Mouse (Mus musculus) c-Kit-positive CD71-positive TER-119-negative erythroid progenitor cells, embryonic 14.5 days (primary cell): ENCODE results near the gene Defb29.

Source experiments
- DNase-seq: peaks from one replicate; pipeline ENCODE4 v3.0.0-alpha.2; 2013; ENCODE audit warnings: low read depth

Defb29 gene

GRCm38 (mm10) chr2:152500863-152501229 lies 39.1 kb downstream of the Defb29 start:
- no peak for DNase-seq

GRCm38 (mm10) chr2:152500204-152500862 lies 39.6 kb downstream of the Defb29 start:
- DNase-seq, result no peak

- no peak for DNase-seq
Observed at GRCm38 (mm10) chr2:152498020-152498419, 41.9 kb downstream of the Defb29 start.

- DNase-seq, result no peak
Observed at GRCm38 (mm10) chr2:152493151-152493550, 46.7 kb downstream of the Defb29 start.

- no peak for DNase-seq
Observed at GRCm38 (mm10) chr2:152490038-152490437, 49.9 kb downstream of the Defb29 start, which contains the start of gene Defb22. Defb22 (minus strand) TSS chr2:152490138.
